Mouse (Mus musculus) midbrain, embryonic 15.5 days (tissue): ENCODE data around the gene Bcl2l11. TPM values are rescaled to one million over a fixed set of nuclear protein-coding genes. Genes with fewer than 3 reads are reported as not detected.

Experiments used
- ATAC-seq: fragments of 200-750 bp; cut with Nextera tagmentation; replicated peaks from 2 replicates; pipeline ENCODE4 v1.8.0; 2017; ENCODE audit warnings: moderate TSS enrichment
- H3K27ac ChIP-seq: fragments of 300-500 bp; sonication (generic); 2 replicates; pipeline ENCODE4 v1.5.1; 2015; ENCODE audit warnings: mild to moderate bottlenecking, inconsistent platforms
- H3K27me3 ChIP-seq: fragments of 300-500 bp; sonication (generic); replicated peaks from 2 replicates; pipeline ENCODE4 v1.6.1; 2015; ENCODE audit warnings: inconsistent platforms
- H3K36me3 ChIP-seq: fragments of 300-500 bp; sonication (generic); replicated peaks from 2 replicates; pipeline ENCODE4 v1.6.1; 2015; ENCODE audit warnings: inconsistent platforms
- H3K4me1 ChIP-seq: fragments of 300-500 bp; sonication (generic); 2 replicates; pipeline ENCODE4 v1.6.1; 2015; ENCODE audit warnings: inconsistent platforms
- H3K4me2 ChIP-seq: fragments of 300-500 bp; sonication (generic); 2 replicates; pipeline ENCODE4 v1.6.1; 2015; ENCODE audit warnings: inconsistent platforms, mild to moderate bottlenecking, moderate library complexity
- H3K4me3 ChIP-seq: fragments of 300-500 bp; sonication (generic); 2 replicates; pipeline ENCODE4 v1.5.1; 2015; ENCODE audit warnings: mild to moderate bottlenecking, inconsistent platforms
- H3K9ac ChIP-seq: fragments of 300-500 bp; sonication (generic); 2 replicates; pipeline ENCODE4 v1.6.1; 2015; ENCODE audit warnings: mild to moderate bottlenecking, inconsistent platforms
- H3K9me3 ChIP-seq: fragments of 300-500 bp; sonication (generic); 2 replicates; pipeline ENCODE4 v1.6.1; 2016; ENCODE audit warnings: inconsistent platforms
- WGBS: fragments of 180-500 bp; shearing (Covaris S2); methylation state at CpG from one replicate; pipeline ENCODE4 v1.1.7; 2015; ENCODE audit warnings: mixed read lengths; 5-methylcytosine and 5-hydroxymethylcytosine counted together
- polyA plus RNA-seq: library from polyadenylated mRNA; unstranded; fragments of >200 nt; fragmentation: Nextera tagmentation; extraction: Ambion mirVana; gene quantifications from 2 replicates; pipeline ENCODE4 v1.2.1, GENCODE M21; 2015

Gene Bcl2l11
- polyA plus RNA-seq, 1 experiment from 2014 or later: 11.8 TPM

GRCm38 (mm10) chr2:128182751-128183150 is 56.9 kb downstream of the Bcl2l11 start:
- no peak for ATAC-seq
- Histone ChIP-seq H3K27ac (no peak overlapping the region), H3K4me3 (no peak overlapping the region), H3K36me3 (no peaks in the 10 kb centered on the region), H3K9ac (no peak overlapping the region), H3K4me1 (peaks cover 6% of the 10 kb centered on the region), H3K27me3 (no peaks in the 10 kb centered on the region), H3K9me3 (no peaks in the 10 kb centered on the region), H3K4me2 (no peak overlapping the region)
- WGBS: 88% methylated on average over 4 of the region's 4 CpGs

- Histone ChIP-seq H3K4me3 (no peak overlapping the region), H3K36me3 (no peaks in the 10 kb centered on the region), H3K9me3 (no peaks in the 10 kb centered on the region), H3K27me3 (no peaks in the 10 kb centered on the region), H3K4me1 (peaks cover 6% of the 10 kb centered on the region), H3K9ac (no peak overlapping the region), H3K4me2 (no peak overlapping the region), H3K27ac (no peak overlapping the region)
- no peak for ATAC-seq
- WGBS: 91% methylated on average over 4 of the region's 4 CpGs
Observed at GRCm38 (mm10) chr2:128183762-128184161, 57.9 kb downstream of the Bcl2l11 start.

GRCm38 (mm10) chr2:128185942-128186341 is 60.1 kb downstream of the Bcl2l11 start:
- Histone ChIP-seq H3K36me3 (no peaks in the 10 kb centered on the region), H3K4me3 (no peak overlapping the region), H3K27ac (no peak overlapping the region), H3K9ac (no peak overlapping the region), H3K4me2 (no peak overlapping the region), H3K27me3 (no peaks in the 10 kb centered on the region), H3K4me1 (no peaks in the 10 kb centered on the region), H3K9me3 (no peaks in the 10 kb centered on the region)
- ATAC-seq: no peak
- 68% methylated on average over 4 of the region's 4 CpGs for WGBS

DNA sequence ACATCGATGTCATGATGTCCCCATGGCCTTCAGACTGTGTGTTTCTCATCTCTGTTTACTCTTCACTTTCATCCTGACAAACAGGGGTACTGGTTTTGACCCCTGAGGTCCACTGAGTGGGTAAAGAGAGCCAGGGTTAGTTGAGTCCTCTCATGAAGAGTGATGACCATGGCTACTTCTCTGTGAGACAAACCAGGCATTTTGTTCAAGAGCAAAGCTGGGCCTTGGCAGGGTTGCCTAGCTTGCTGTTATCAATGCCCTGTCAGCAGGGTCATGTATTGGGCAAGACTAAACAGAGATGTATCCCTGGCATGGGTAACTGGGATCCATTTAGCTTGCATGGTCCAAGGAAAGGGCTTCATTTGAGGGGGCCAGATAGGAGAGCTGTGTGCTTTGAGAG is 61.4 kb downstream of the Bcl2l11 start:
- Histone ChIP-seq H3K27me3 (no peaks in the 10 kb centered on the region), H3K36me3 (no peaks in the 10 kb centered on the region), H3K4me1 (no peaks in the 10 kb centered on the region), H3K9me3 (no peaks in the 10 kb centered on the region), H3K27ac (no peak overlapping the region), H3K4me2 (no peak overlapping the region), H3K9ac (no peak overlapping the region), H3K4me3 (no peak overlapping the region)
- ATAC-seq: no peak
- 89% methylated on average over 1 of the region's 1 CpGs for WGBS

DNA sequence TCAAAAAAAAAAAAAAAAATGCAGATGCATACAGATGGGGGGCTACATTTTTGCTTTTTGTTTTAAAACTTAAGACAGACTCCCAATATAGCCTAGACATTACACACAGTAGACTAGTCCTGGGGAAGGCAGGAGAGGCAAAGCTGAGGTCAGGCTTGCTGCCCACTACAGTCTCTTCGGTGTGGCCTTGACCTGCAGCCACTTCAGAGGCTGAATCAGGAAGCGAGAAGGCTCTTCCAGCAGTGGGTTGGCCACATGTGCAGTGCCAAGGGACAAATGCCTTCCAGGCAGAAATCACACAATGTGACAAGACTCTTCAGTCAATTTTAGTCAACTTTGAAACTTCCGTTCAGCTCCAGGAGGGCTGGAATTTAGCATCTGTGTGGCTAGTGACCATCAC is 62.6 kb downstream of the Bcl2l11 start:
- Histone ChIP-seq H3K9ac (no peak overlapping the region), H3K4me1 (no peaks in the 10 kb centered on the region), H3K4me3 (no peak overlapping the region), H3K36me3 (no peaks in the 10 kb centered on the region), H3K9me3 (no peaks in the 10 kb centered on the region), H3K27me3 (no peaks in the 10 kb centered on the region), H3K27ac (no peak overlapping the region), H3K4me2 (no peak overlapping the region)
- no peak for ATAC-seq
- 92% methylated on average over 3 of the region's 3 CpGs for WGBS

DNA sequence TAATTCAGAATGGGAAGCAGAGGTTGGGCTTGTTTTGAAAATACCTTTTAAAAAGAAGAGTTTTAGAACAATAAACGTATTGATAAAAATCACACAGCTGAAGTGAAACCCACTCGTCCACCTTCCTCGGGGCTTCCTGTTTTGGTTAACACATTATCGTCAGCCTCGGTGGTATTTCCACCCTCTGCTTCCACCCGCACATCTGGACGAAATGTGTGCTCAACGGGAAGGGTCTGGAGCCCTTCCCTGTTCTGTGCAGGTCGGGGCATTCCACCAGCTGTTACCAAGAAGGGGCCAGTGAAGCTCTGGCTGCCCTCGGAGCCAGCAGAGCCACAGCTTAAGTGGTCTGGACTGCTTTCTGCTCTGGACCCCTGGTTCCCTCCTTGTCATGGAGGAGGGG is 63.9 kb downstream of the Bcl2l11 start:
- Histone ChIP-seq H3K4me1 (no peaks in the 10 kb centered on the region), H3K4me3 (no peak overlapping the region), H3K4me2 (no peak overlapping the region), H3K27me3 (no peaks in the 10 kb centered on the region), H3K9ac (no peak overlapping the region), H3K36me3 (no peaks in the 10 kb centered on the region), H3K9me3 (no peaks in the 10 kb centered on the region), H3K27ac (no peak overlapping the region)
- ATAC-seq: no peak
- WGBS: 75% methylated on average over 10 of the region's 10 CpGs

- no peaks in the 10 kb centered on the region for H3K36me3 ChIP-seq
- H3K4me2 ChIP-seq: no peak overlapping the region
- no peak overlapping the region for H3K27ac ChIP-seq
- no peak for ATAC-seq
- H3K9ac ChIP-seq: no peak overlapping the region
- 67% methylated on average over 5 of the region's 5 CpGs for WGBS
- H3K27me3 ChIP-seq: no peaks in the 10 kb centered on the region
- no peaks in the 10 kb centered on the region for H3K9me3 ChIP-seq
- H3K4me3 ChIP-seq: no peak overlapping the region
- no peaks in the 10 kb centered on the region for H3K4me1 ChIP-seq
Observed at GRCm38 (mm10) chr2:128190196-128190595, 64.4 kb downstream of the Bcl2l11 start.

- WGBS: 56% methylated on average over 4 of the region's 4 CpGs
- no peak overlapping the region for H3K4me3 ChIP-seq
- H3K4me2 ChIP-seq: no peak overlapping the region
- no peaks in the 10 kb centered on the region for H3K9me3 ChIP-seq
- H3K27me3 ChIP-seq: no peaks in the 10 kb centered on the region
- ATAC-seq: no peak
- H3K9ac ChIP-seq: no peak overlapping the region
- H3K36me3 ChIP-seq: no peaks in the 10 kb centered on the region
- no peaks in the 10 kb centered on the region for H3K4me1 ChIP-seq
- no peak overlapping the region for H3K27ac ChIP-seq
Observed at GRCm38 (mm10) chr2:128193411-128193810, 67.6 kb downstream of the Bcl2l11 start.

DNA sequence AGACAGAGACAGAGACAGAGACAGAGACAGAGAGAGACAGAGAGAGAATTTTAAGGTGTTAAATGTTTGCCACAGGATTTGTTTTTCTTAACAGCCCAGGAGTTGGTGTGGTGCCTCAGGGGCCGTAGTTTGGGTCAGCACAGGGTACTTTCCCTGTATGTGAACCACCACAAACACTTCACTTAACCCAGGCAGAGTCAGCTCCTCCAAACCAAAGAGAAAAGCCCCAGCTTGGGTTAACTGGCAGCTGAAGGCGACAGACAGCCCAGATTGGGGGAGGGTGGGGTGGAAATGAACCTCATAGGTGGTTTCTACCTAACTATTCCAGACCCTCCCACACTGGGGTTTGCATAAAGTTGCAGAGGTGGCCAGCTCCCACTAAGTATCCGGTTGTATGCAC is 71.5 kb downstream of the Bcl2l11 start:
- no peaks in the 10 kb centered on the region for H3K27me3 ChIP-seq
- no peak overlapping the region for H3K27ac ChIP-seq
- H3K4me3 ChIP-seq: no peak overlapping the region
- WGBS: 77% methylated on average over 3 of the region's 3 CpGs
- no peak overlapping the region for H3K4me2 ChIP-seq
- no peak overlapping the region for H3K9ac ChIP-seq
- no peak for ATAC-seq
- H3K36me3 ChIP-seq: no peaks in the 10 kb centered on the region
- no peaks in the 10 kb centered on the region for H3K4me1 ChIP-seq
- no peaks in the 10 kb centered on the region for H3K9me3 ChIP-seq

DNA sequence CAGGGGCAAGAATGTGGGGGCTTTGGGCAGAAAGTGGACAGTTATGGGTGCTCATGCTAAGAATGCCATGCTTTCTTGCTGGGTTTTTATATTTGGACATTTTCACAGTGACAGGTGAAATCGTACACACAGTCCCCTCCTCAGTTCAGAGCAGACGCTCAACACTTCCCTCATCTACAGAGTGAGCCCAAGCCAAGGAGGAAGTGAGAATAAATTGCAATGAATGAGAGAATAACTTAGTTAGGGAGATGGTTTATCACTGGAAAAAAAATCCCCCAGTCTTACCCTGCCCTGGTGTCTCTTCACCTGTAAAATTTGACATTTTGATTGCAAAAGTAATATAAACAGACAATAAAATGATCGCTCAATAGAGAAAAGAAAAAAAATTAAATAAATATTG is 77.3 kb downstream of the Bcl2l11 start:
- no peaks in the 10 kb centered on the region for H3K4me1 ChIP-seq
- H3K27ac ChIP-seq: no peak overlapping the region
- no peak for ATAC-seq
- no peaks in the 10 kb centered on the region for H3K27me3 ChIP-seq
- H3K4me3 ChIP-seq: no peak overlapping the region
- H3K4me2 ChIP-seq: no peak overlapping the region
- H3K36me3 ChIP-seq: no peaks in the 10 kb centered on the region
- no peak overlapping the region for H3K9ac ChIP-seq
- WGBS: 93% methylated on average over 3 of the region's 3 CpGs
- H3K9me3 ChIP-seq: no peaks in the 10 kb centered on the region

DNA sequence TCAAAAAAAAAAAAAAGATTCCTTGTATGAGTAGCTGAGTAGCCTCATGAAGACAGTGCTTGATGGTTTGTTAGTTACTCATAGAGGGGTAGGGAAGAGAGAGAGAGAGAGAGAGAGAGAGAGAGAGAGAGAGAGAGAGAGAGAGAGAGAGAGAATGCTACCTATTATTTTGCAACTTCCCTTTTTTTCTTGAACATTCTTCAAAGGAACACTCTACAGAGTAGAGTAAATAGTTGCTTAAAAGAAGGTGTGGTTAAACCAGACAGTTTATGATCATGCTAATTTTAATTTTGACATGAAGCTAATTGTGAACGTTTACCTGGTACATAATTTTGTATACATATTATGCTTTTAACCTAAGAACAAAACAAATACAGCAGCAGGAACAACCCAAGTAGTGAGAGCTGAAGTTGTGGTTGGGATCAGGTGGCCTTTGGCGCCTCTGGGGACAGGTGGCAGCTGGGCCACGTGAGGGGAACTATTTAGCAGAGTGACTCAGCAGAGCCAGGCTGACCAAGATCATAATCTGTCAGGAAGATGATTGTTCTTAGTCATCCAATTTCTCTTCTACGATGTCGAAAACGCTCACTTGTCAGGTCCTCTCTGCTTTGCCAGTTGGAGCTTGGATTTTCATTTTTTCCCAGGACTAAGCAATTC is 78.0 kb downstream of the Bcl2l11 start:
- Histone ChIP-seq H3K9me3 (no peaks in the 10 kb centered on the region), H3K27ac (no peak overlapping the region), H3K36me3 (no peaks in the 10 kb centered on the region), H3K27me3 (no peaks in the 10 kb centered on the region), H3K4me1 (no peaks in the 10 kb centered on the region), H3K4me2 (no peak overlapping the region), H3K4me3 (no peak overlapping the region), H3K9ac (no peak overlapping the region)
- no peak for ATAC-seq
- 93% methylated on average over 6 of the region's 6 CpGs for WGBS

- H3K9me3 ChIP-seq: no peaks in the 10 kb centered on the region
- no peak for ATAC-seq
- H3K27me3 ChIP-seq: no peaks in the 10 kb centered on the region
- H3K9ac ChIP-seq: no peak overlapping the region
- no peak overlapping the region for H3K4me3 ChIP-seq
- no peak overlapping the region for H3K27ac ChIP-seq
- H3K36me3 ChIP-seq: no peaks in the 10 kb centered on the region
- peaks cover 20% of the 10 kb centered on the region for H3K4me1 ChIP-seq
- WGBS: 96% methylated on average over 1 of the region's 1 CpGs
- no peak overlapping the region for H3K4me2 ChIP-seq
Observed at GRCm38 (mm10) chr2:128208541-128208940, 82.7 kb downstream of the Bcl2l11 start.

- H3K27ac ChIP-seq: no peak overlapping the region
- peaks cover 20% of the 10 kb centered on the region for H3K4me1 ChIP-seq
- H3K4me2 ChIP-seq: no peak overlapping the region
- WGBS: 76% methylated on average over 2 of the region's 2 CpGs
- no peak for ATAC-seq
- no peaks in the 10 kb centered on the region for H3K27me3 ChIP-seq
- H3K4me3 ChIP-seq: no peak overlapping the region
- H3K9ac ChIP-seq: no peak overlapping the region
- no peaks in the 10 kb centered on the region for H3K36me3 ChIP-seq
- no peaks in the 10 kb centered on the region for H3K9me3 ChIP-seq
Observed at GRCm38 (mm10) chr2:128209841-128210329, 84.0 kb downstream of the Bcl2l11 start.
